Mouse (Mus musculus): ENCODE measurements at regions not wholly inside any gene's neighbourhood (a gene's known extent, or its start where the extent isn't known, plus 50 kb on each side); places are given as distances from the start of the nearest gene placed in this dataset.

GRCm38 (mm10) chr6:6657928-6658500, 79.6 kb upstream of the Sem1 start:
- no peak for DNase-seq (ENCODE audit: extremely low spot score in 1 of 2, low spot score in 1 of 2)

- DNase-seq (ENCODE audit: extremely low spot score in 1 of 2, low spot score in 1 of 2): no peak
These were observed 81.6 kb upstream of the Sem1 start for GRCm38 (mm10) chr6:6660072-6660471.

- no peak for DNase-seq (ENCODE audit: extremely low spot score in 1 of 2, low spot score in 1 of 2)
These were observed 88.3 kb upstream of the Sem1 start for GRCm38 (mm10) chr6:6666762-6667161.

DNA sequence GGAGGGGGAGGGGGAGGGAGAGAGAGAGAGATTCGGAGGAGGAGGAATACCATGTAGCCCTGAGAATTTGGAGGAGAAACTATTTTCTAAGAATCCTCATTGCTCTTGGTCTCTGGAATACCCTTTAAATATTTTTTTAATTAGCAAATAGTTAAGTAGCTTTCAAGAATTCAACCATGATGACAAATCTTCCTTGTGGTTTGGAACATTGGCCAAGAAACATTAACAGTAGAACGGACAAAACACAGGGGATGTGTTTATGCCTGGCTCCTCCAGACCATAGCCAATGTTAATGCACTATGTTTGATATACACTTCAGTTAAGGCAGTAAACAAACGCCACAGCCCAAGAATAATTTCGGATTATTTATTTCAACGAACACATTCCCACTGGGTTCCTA, 110.8 kb upstream of the Sem1 start:
- no peak for DNase-seq (ENCODE audit: extremely low spot score in 1 of 2, low spot score in 1 of 2)

- DNase-seq (ENCODE audit: extremely low spot score in 1 of 2, low spot score in 1 of 2): no peak
These were observed 111.7 kb upstream of the Sem1 start for GRCm38 (mm10) chr6:6690188-6690587.

GRCm38 (mm10) chr6:6692056-6692770, 113.8 kb upstream of the Sem1 start:
- DNase-seq (ENCODE audit: extremely low spot score in 1 of 2, low spot score in 1 of 2): no peak

GRCm38 (mm10) chr6:6695742-6696430, 117.4 kb upstream of the Sem1 start:
- DNase-seq (ENCODE audit: extremely low spot score in 1 of 2, low spot score in 1 of 2): no peak

DNA sequence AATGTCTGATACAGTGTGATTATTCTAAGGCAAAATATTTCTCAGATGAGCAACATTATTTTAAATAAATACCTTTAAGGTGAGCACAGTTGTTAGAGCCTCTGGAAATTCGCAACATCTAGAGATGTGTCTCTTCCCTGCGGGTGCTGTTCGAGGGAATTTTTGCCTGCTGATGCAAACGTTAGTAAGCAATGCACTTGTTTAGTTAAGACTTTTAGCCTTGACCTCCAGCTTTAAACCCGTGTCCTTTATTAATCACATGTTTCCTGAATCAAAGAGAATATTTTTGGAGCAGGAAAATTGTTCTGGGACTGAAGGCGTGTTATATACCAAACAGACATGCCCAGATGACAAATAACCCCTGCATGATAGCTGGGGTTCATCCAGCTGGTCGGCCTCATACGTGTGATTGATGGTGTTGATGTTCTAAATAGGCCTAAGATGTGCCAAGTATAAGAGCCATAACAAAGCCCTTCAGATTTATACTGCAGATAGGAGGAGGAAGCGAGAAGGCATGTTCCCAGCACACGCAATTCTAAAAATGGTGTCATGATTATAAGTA, 119.0 kb upstream of the Sem1 start:
- no peak for DNase-seq (ENCODE audit: extremely low spot score in 1 of 2, low spot score in 1 of 2)

- DNase-seq (ENCODE audit: extremely low spot score in 1 of 2, low spot score in 1 of 2): peak in 1 of 2 experiments; percentile 4
These were observed 128.3 kb upstream of the Sem1 start for GRCm38 (mm10) chr6:6706729-6707128.

DNA sequence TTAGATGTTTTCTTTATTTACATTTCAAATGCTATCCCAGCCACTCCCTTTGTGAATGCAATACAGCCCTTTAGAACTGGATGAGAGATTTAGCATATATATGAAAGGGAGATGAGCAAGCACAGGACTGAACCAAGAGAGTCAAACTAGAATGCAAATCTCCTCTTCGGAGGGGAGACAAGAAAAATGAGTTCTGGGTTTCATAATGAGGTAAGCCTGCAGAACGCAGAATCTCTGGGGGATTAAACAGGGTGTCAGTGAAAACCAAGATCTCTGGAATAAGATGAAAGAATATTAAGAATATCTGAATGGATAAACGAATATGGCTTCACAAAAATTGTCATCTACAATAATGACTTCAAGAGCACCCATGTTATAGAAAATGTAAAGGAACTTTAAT, 130.6 kb upstream of the Sem1 start:
- no peak for DNase-seq (ENCODE audit: extremely low spot score in 1 of 2, low spot score in 1 of 2)

DNA sequence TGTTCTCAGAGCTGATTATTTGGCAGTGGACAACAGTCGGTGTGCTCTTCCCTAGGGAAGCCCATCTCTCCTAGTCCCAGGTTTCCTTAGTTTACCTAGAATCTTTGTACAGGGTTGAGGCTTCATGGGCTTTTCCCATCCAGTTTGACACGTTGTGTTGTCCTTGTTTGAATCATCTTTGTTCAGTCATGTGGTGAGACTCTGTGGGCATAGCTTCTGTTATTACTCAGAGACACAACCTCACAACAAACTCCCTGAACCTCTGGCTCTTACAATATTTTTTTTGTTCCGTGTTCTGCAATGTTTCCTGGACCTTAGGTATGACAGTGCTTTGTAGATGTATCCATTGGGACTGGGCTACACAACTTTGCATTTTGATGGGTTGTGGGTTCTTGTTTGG, 132.9 kb upstream of the Dlx6 start:
- DNase-seq (ENCODE audit: extremely low spot score in 1 of 2, low spot score in 1 of 2): no peak

DNA sequence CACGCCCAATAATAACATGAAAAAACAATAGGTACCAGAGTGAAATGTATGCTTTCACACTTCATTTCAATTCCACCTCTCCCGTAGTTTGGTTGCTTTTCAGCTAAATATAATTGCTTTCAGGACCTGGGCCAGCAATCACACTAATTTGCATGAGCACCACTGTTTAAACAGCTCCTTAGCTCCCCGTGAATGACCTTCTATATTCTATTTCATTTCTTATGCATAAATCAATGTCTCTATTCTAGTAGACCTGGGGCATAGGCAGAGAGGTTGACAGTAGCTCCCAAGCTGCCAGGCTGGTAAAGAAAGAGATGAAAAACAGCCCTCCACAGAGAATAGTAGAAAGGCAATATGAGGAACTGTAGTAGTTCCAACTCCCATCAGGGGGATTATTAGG, 117.7 kb upstream of the Dlx6 start:
- DNase-seq (ENCODE audit: extremely low spot score in 1 of 2, low spot score in 1 of 2): no peak

DNA sequence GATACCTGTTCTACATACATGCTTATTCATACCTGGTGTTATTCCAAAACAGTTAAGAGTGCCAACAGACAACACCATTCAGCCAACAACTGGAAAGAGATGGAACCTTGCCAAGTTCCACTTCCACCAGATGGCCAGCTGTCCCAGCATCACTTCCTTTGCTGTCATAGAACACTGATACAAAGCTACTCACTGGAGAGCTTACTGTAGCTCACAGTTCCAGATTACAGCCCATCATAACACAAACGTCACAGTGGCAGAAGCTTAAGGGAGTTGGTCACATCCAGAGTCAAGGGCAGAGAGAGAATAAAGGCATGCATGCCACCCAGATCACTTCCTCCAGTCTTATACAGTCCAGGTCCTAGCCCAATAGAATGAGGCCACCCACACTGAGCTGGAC, 84.0 kb upstream of the Dlx6 start:
- DNase-seq (ENCODE audit: extremely low spot score in 1 of 2, low spot score in 1 of 2): no peak

DNA sequence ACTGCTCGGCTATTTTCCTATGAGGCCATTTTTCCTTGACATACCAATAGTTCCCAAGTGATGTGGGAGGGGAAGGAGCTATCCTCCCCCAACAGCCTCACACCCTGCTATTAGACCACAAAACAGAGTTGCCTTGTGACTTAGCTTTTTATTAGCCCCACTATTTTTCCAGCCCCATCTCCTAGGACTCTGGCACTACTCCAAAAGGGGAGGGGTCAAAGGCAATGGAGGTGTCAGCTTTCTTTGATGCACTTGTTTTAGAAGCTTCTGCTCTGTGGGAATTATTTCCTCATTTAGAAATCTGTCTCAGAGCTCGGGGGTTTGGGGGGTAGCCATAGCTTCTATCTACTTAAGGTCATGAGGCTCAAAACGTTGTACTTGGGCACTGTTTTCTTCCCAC, 81.6 kb upstream of the Dlx6 start:
- DNase-seq (ENCODE audit: extremely low spot score in 1 of 2, low spot score in 1 of 2): no peak

DNA sequence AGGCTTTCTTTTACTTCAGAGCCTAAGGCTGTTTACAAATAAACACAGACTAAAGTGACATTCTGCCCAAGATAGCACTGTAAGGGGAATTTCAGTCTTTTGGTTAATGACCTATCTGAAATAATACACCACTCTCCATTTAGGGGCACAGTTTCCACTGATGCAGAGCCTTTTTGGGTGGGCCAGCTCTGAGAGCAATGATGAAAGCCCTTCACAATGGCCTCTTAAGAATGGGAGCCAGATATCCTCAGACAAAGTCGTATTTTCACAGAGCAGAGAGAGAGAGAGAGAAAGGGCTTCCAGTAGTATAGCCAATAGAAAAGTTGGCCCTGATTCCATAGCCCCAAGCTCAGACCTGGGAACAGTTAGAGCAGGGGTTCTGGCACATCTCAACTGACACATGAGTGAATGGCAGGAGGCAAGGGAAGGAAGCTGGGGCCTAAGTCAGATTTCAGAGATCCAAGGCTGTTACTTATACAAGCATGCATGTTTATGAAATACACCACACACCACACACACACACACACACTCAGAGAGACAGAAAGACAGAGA, 77.1 kb upstream of the Dlx6 start:
- no peak for DNase-seq (ENCODE audit: extremely low spot score in 1 of 2, low spot score in 1 of 2)

- DNase-seq (ENCODE audit: extremely low spot score in 1 of 2, low spot score in 1 of 2): no peak
These were observed 75.6 kb upstream of the Dlx6 start for GRCm38 (mm10) chr6:6787490-6787889.

- no peak for DNase-seq (ENCODE audit: extremely low spot score in 1 of 2, low spot score in 1 of 2)
These were observed 68.7 kb upstream of the Dlx6 start for GRCm38 (mm10) chr6:6794320-6795018.

- DNase-seq (ENCODE audit: extremely low spot score in 1 of 2, low spot score in 1 of 2): no peak
These were observed 62.8 kb upstream of the Dlx6 start for GRCm38 (mm10) chr6:6800377-6800776.

- no peak for DNase-seq (ENCODE audit: extremely low spot score in 1 of 2, low spot score in 1 of 2)
These were observed 61.4 kb upstream of the Dlx6 start for GRCm38 (mm10) chr6:6801563-6802259.

Data from layer of hippocampus, postnatal 25 days (tissue).